Mouse (Mus musculus) embryonic fibroblast, embryonic 13.5 days (primary cell): ENCODE measurements at regions not wholly inside any gene's neighbourhood (a gene's known extent, or its start where the extent isn't known, plus 50 kb on each side); places are given as distances from the start of the nearest gene placed in this dataset.
A peak's percentile ranks its signal among the peaks of the same experiment; 100 is the strongest.

Source experiments
- H3K27ac ChIP-seq: 2 replicates; pipeline ENCODE4 v1.5.1; 2012; ENCODE audit warnings: low read length, control low read depth, inconsistent platforms; ENCODE audit not compliant: insufficient read depth
- H3K4me1 ChIP-seq: 2 replicates; pipeline ENCODE4 v1.6.1; 2011; ENCODE audit warnings: low read length; ENCODE audit not compliant: control insufficient read depth, insufficient read depth
- H3K4me3 ChIP-seq: 2 replicates; pipeline ENCODE4 v1.5.1; 2011; ENCODE audit warnings: mild to moderate bottlenecking, control low read depth, low read length; ENCODE audit not compliant: insufficient read depth
- CTCF ChIP-seq: IDR thresholded peaks from 2 replicates; pipeline ENCODE4 v1.5.1; 2011; ENCODE audit warnings: mild to moderate bottlenecking, control low read depth, low read length, moderate library complexity, borderline replicate concordance; ENCODE audit not compliant: insufficient read depth
- POLR2A ChIP-seq: IDR thresholded peaks from 2 replicates; pipeline ENCODE4 v1.6.1; 2011; ENCODE audit warnings: low read depth, mild to moderate bottlenecking, control low read depth, low read length, moderate library complexity

DNA sequence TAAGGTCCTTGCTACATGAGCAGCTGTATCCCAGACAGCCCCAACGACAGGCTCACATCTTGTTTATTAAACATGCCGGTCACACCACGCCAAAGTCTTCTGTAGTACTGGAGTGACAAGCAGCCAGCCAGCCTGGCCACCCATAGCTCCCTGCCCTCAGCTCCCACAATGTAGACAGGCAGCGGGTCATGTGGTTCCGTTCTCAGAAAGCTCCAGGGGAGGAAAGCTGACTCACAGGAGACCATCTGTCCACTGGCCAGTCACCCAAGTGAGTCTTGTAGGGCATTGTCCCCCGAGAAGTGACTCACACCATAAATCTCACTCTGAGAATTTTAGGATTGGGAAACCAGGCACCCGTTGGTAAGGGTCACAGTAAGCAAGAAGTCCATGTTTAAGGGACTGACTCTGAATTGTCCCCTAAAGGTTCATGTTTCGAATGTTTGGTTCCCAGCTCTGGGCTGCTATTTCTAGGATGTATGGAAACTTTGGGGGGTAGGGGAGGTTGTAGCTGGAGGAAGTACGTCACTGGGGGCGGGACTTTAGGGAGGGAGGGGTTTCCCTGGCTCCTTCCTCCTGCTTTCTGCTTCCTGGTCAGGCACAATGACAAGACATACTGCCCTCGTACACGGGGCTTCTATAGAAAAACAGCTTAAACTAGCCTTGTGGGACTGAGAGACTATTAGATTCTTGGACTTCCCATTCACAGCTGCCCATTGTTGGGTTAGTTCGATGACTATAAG, 203.0 kb upstream of the Tbx3 start:
- Histone ChIP-seq H3K27ac (peak overlapping the region; percentile 21; the same call in 1 of the 2 replicates), H3K4me3 (no peak overlapping the region), H3K4me1 (no peaks in the 10 kb centered on the region)
- TF ChIP-seq CTCF (no peak), POLR2A (no peak)

DNA sequence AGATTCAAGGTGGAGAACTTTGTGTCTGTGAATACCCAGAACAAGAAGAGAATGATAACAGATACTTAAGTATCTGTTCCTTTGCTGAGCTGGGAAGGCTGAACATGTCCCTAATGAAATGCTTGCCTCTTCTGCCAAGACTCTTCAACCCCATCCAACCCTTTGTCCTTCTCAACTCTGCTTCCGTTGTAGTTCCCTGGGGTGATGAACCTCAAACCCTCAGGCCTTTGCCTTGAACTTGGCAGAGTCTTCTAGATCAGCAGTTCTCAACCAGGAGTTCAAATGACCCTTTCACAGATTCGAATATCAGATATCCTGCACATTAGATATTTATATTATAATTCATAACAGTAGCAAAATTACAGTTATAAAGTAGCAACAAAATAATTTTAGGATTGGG, 192.5 kb upstream of the Tbx3 start:
- no peak overlapping the region for H3K27ac ChIP-seq
- no peak for TF ChIP-seq CTCF
- TF ChIP-seq POLR2A, result no peak
- no peaks in the 10 kb centered on the region for H3K4me1 ChIP-seq
- no peak overlapping the region for H3K4me3 ChIP-seq

DNA sequence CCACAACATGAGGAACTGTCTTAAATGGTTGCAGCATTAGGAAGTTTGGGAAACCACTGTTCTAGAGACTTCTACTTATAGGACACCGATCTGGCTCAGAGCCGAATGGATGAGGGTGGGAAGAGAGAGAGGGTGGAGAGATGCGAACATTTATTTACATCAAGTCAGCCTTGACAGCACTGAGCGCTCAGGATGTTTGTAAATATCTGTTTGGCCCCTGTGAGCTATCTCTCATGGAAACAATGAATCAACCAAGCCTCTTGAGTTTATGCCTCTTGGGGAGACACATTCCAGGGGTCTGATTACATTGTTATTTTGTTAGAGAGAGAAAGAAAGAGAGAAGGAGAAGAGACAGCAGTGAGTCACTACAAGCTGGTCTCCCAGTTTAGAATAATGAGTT, 192.1 kb upstream of the Tbx3 start:
- H3K27ac ChIP-seq, result no peak overlapping the region
- H3K4me3 ChIP-seq, result no peak overlapping the region
- no peaks in the 10 kb centered on the region for H3K4me1 ChIP-seq
- TF ChIP-seq POLR2A (no peak), CTCF (no peak)

DNA sequence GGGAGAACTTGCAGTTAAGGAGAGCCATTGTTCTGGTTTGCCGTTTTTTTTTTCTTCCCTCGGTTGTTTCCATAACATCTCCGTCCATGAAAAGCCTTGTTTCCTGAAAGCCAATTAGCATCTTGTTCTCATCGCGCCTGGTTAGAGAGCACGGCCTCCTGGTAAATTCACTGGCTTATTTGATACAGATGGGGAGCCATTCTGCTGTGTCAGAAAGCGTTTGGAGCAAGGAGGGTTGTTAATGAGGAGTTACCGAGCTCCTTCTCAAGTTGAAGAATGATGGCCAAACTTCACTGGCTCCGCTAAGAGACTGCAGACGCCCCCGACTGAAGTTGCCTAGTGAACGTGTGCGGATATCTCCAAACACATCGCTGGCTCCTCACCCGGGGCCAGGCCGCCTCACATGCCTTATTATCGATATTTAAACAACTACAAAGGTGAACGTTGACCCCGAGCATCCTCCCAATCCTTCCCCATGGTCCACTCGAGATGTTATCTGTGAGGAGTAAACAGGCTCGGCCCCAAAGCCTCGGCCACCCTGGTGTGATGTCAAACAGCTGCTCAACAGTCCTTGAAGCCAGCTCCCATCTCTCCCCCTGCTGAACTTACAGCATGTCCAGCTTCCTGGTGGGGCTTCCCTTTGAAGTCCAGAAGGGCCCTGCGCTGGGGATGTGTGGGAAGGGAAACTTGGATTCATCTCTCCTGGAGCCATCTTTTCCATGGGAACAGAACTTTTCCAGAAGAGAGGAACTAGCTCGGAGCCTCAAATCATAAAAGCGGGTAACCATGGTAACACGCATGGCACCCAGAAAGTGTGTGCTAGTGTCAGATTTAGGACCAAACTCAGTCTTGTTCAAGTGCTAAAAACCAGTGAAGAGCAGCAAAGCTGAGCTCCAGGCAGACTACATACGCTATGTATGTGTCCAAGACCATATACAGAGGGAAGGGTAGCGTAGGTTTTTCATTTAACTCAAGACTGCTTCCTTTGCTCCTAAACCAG, 190.0 kb upstream of the Tbx3 start:
- H3K4me3 ChIP-seq, result no peak overlapping the region
- H3K4me1 ChIP-seq, result no peaks in the 10 kb centered on the region
- no peak overlapping the region for H3K27ac ChIP-seq
- no peak for TF ChIP-seq POLR2A
- TF ChIP-seq CTCF, result no peak

DNA sequence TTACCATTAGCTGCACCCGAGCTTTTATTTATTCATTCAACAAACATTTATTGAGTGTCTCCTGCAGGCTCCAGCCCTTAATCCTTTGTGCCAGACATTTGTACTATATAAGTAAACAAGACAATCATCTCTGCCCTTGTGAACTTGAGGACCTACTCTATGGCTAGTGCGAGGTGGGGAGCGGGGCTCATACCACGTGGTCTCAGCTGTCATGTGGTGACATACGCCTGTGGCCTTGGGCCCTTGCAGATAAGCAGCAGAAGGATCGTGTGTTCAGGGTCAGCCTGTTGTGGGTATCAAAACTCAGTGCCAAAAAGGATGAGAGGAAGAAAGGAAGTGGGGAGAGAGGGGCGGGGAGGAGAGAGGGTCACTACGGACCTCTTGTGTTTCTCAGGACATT, 186.8 kb upstream of the Tbx3 start:
- Histone ChIP-seq H3K4me1 (no peaks in the 10 kb centered on the region), H3K27ac (no peak overlapping the region), H3K4me3 (no peak overlapping the region)
- TF ChIP-seq POLR2A (no peak), CTCF (no peak)

GRCm38 (mm10) chr5:119486196-119486595, 184.3 kb upstream of the Tbx3 start:
- H3K4me3 ChIP-seq, result no peak overlapping the region
- no peak for TF ChIP-seq CTCF
- TF ChIP-seq POLR2A, result no peak
- H3K4me1 ChIP-seq, result no peaks in the 10 kb centered on the region
- H3K27ac ChIP-seq, result no peak overlapping the region

DNA sequence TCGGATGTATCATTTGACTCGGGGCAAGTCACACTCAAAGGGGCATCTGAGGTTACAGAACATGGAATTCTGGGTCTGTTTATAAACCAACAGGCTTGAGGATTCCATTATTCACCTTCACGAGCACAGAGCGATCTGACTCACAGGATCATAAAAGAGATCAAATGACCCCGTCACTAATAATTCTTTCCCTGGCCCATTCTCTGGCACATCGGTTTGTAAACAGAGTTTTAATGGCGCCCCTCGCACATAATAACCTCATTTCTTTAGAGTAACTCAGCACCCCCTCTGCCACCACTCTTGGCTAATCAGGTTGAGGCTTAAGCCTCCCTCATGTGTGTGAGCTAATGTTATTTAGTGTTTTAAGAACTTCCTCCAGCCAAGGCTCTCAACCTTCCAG, 183.3 kb upstream of the Tbx3 start:
- TF ChIP-seq POLR2A (no peak), CTCF (no peak)
- Histone ChIP-seq H3K4me3 (no peak overlapping the region), H3K4me1 (no peaks in the 10 kb centered on the region), H3K27ac (no peak overlapping the region)

DNA sequence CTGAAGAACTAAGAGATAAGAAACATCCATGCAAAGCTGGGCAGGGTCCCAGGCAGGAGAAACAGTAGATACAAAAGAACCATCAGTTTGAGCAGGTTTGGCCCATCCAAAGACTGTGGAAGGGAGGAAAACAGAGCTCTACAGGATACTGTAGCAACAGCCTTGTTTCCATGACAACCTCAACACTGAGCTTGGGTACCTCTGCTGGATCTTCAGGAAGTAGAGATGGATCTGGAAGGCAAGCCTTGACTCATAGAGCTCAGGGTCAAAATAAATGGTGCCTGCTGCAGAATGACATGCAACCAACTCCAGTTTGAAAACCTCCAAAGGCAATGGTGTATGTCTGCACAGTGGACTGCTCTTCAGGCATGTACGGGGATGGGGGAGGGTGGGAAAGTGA, 173.0 kb upstream of the Tbx3 start:
- Histone ChIP-seq H3K4me3 (no peak overlapping the region), H3K4me1 (no peaks in the 10 kb centered on the region), H3K27ac (no peak overlapping the region)
- TF ChIP-seq CTCF (no peak), POLR2A (no peak)

- H3K4me3 ChIP-seq, result no peak overlapping the region
- H3K4me1 ChIP-seq, result no peaks in the 10 kb centered on the region
- H3K27ac ChIP-seq, result no peak overlapping the region
- no peak for TF ChIP-seq POLR2A
These were observed 172.0 kb upstream of the Tbx3 start for GRCm38 (mm10) chr5:119498431-119498830.

GRCm38 (mm10) chr5:119507709-119508108, 162.8 kb upstream of the Tbx3 start:
- Histone ChIP-seq H3K4me3 (no peak overlapping the region), H3K4me1 (no peaks in the 10 kb centered on the region), H3K27ac (no peak overlapping the region)
- TF ChIP-seq POLR2A (no peak), CTCF (no peak)
